Mouse (Mus musculus): ENCODE measurements around the gene Tgm4. TPM values are rescaled to one million over a fixed set of nuclear protein-coding genes. Genes with fewer than 3 reads are reported as not detected.

Gene Tgm4
- polyA plus RNA-seq, 1 experiment from 2014 or later, result 0.61 TPM

DNA sequence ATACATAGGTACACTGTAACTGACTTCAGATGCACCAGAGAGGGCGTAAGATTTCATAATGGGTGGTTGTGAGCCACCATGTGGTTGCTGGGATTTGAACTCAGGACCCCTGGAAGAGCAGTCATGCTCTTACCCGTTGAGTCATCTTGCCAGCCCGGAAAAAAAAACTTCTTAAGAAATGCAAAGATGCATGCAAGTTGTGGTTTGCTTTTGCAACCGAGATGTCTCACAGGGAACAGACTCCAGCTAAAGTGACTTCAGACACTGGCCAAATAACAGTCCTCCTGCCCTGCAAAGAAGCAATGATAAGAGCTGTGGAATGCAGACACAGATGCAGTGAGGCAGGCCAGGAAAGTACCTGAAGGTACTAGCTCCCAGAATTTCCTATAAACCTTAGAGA lies 56.3 kb downstream of the Tgm4 start:
- ATAC-seq, result no peak
- Histone ChIP-seq H3K36me3 (ENCODE audit: control insufficient read depth, insufficient read depth, low read length) (peaks cover 26% of the 10 kb centered on the region), H3K27ac (ENCODE audit: low read depth, low read length) (no peak overlapping the region), H3K4me1 (ENCODE audit: control insufficient read depth, insufficient read depth, low read depth, low read length) (no peaks in the 10 kb centered on the region), H3K27me3 (replicated peaks; ENCODE audit: control insufficient read depth, insufficient read depth, low read length) (no peaks in the 10 kb centered on the region), H3K9ac (ENCODE audit: low read depth, low read length) (no peak overlapping the region), H3K4me2 (ENCODE audit: low read length) (no peak overlapping the region), H3K4me3 (ENCODE audit: low read length) (no peak overlapping the region), H3K9me3 (ENCODE audit: control insufficient read depth, low read length) (no peaks in the 10 kb centered on the region)
- WGBS, result 90% methylated on average over 4 of the region's 4 CpGs

DNA sequence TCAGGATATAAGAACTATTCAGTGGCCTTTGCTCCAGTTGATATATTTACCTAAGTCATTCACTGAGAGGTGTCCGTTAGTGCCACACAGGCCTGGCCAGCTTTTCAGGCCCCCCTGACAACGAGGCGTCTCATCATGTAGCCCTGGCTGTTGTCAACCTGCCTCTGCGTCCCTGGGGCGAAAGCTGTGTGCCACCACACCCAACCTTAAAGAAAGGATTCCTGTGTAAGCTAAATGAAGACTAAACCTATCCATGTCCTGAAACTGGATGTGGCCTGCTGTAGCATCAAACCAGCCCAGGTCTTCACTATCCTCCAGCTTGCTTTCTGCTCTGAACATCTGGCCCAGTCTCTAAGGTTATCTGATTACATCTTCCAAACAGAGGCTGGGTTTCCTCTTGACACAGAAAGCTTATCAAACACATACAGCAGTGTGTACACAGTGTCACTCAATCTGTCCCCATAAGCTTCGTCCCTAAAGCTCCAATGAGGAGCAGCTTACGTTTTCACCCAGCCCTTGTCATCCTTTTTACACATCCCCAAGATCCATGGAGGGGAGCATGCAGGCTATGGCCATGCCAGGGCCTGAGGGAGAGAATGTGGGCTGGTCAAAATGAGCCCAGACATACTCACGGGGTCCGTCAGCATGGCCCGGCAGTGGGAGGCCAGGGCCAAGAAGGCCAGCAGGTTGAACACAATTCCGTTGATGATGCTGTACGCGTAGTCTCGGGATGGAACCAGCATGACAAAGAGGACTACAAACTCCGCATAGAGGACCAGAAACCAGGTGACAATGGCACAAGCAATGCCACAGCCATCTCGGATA lies 65.3 kb downstream of the Tgm4 start:
- no peak for ATAC-seq
- no peak overlapping the region for H3K4me3 ChIP-seq (ENCODE audit: low read length)
- no peak overlapping the region for H3K9ac ChIP-seq (ENCODE audit: low read depth, low read length)
- H3K27me3 ChIP-seq (replicated peaks; ENCODE audit: control insufficient read depth, insufficient read depth, low read length), result no peaks in the 10 kb centered on the region
- H3K9me3 ChIP-seq (ENCODE audit: control insufficient read depth, low read length), result no peaks in the 10 kb centered on the region
- WGBS, result 95% methylated on average over 16 of the region's 16 CpGs
- no peaks in the 10 kb centered on the region for H3K4me1 ChIP-seq (ENCODE audit: control insufficient read depth, insufficient read depth, low read depth, low read length)
- H3K4me2 ChIP-seq (ENCODE audit: low read length), result no peak overlapping the region
- peaks cover 21% of the 10 kb centered on the region for H3K36me3 ChIP-seq (ENCODE audit: control insufficient read depth, insufficient read depth, low read length)
- H3K27ac ChIP-seq (ENCODE audit: low read depth, low read length), result no peak overlapping the region

DNA sequence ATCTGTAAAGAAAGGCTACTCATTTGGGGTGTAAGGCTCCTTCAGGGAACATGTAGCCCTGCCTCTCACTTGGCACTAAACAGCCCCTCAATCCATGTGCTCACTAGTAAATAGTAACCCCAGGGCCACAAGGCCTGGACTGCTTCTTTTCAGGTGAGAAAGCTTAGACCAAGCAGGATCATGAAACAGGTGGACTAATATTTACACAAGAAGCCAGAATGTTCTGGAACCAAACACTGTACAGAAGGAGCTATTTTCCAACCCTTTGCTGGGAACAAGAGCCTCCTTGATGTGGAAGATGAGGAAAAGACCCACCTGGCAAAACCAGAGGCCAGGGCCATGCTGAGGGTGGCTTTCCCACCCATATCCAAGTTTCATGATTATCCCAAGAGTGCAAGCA lies 68.9 kb downstream of the Tgm4 start:
- H3K9ac ChIP-seq (ENCODE audit: low read depth, low read length), result no peak overlapping the region
- no peaks in the 10 kb centered on the region for H3K4me1 ChIP-seq (ENCODE audit: control insufficient read depth, insufficient read depth, low read depth, low read length)

DNA sequence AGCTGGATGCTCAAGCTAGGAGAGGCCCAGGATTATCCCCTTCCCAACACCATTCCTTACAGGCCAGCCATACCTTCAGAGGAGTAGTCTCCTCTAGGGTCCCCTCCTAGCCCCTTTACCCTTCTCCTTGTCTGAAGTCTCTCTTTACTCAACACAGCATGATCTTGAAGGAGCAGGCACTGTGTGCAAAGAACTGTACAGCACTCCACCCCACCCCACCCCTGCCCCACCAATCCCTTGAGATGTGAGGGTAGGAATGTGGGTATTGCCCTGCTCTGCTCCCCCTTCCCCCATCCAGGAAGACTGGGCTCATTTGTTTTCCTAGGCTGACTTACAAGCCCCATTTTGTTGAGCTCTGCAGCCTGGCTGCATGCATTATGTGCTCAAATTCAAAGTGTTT lies 69.8 kb downstream of the Tgm4 start:
- H3K27ac ChIP-seq (ENCODE audit: low read depth, low read length), result no peak overlapping the region
- H3K4me3 ChIP-seq (ENCODE audit: low read length), result no peak overlapping the region
- H3K27me3 ChIP-seq (replicated peaks; ENCODE audit: control insufficient read depth, insufficient read depth, low read length), result no peaks in the 10 kb centered on the region
- H3K4me1 ChIP-seq (ENCODE audit: control insufficient read depth, insufficient read depth, low read depth, low read length), result no peaks in the 10 kb centered on the region
- no peak overlapping the region for H3K4me2 ChIP-seq (ENCODE audit: low read length)
- no peak for ATAC-seq
- H3K9me3 ChIP-seq (ENCODE audit: control insufficient read depth, low read length), result no peaks in the 10 kb centered on the region
- H3K36me3 ChIP-seq (ENCODE audit: control insufficient read depth, insufficient read depth, low read length), result peaks cover 9% of the 10 kb centered on the region
- no peak overlapping the region for H3K9ac ChIP-seq (ENCODE audit: low read depth, low read length)

More for the DNA sequence above, 68.9 kb downstream of the Tgm4 start:
- Histone ChIP-seq H3K27me3 (replicated peaks; ENCODE audit: control insufficient read depth, insufficient read depth, low read length) (no peaks in the 10 kb centered on the region), H3K9me3 (ENCODE audit: control insufficient read depth, low read length) (no peaks in the 10 kb centered on the region), H3K27ac (ENCODE audit: low read depth, low read length) (no peak overlapping the region), H3K4me3 (ENCODE audit: low read length) (no peak overlapping the region), H3K36me3 (ENCODE audit: control insufficient read depth, insufficient read depth, low read length) (peaks cover 9% of the 10 kb centered on the region), H3K4me2 (ENCODE audit: low read length) (no peak overlapping the region)
- ATAC-seq, result no peak

DNA sequence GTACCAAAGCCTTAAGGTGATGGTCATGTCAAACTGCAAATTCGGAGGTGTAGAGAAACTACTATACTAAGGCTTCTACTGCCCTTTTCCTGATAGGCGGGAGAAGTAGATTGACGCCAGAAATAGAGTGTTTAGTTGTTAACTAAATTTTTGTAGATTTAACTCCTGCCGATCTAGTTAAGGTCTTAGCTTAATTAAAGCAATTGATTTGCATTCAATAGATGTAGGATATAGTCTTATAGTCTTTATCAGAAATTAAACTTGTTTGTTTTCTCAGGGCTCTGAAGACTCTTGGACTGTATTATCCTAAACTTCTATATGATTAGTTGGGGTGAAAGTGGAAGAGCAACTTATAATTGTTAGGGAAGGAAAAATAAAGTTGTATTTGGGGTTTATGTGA lies 72.7 kb downstream of the Tgm4 start:
- peaks cover 7% of the 10 kb centered on the region for H3K4me1 ChIP-seq (ENCODE audit: control insufficient read depth, insufficient read depth, low read depth, low read length)
- no peak overlapping the region for H3K27ac ChIP-seq (ENCODE audit: low read depth, low read length)
- no peaks in the 10 kb centered on the region for H3K9me3 ChIP-seq (ENCODE audit: control insufficient read depth, low read length)
- no peaks in the 10 kb centered on the region; the same call in 1 of the 2 replicates for H3K36me3 ChIP-seq (ENCODE audit: control insufficient read depth, insufficient read depth, low read length)
- no peak overlapping the region for H3K9ac ChIP-seq (ENCODE audit: low read depth, low read length)
- no peak overlapping the region for H3K4me2 ChIP-seq (ENCODE audit: low read length)
- no peak for ATAC-seq
- no peak overlapping the region for H3K4me3 ChIP-seq (ENCODE audit: low read length)
- H3K27me3 ChIP-seq (replicated peaks; ENCODE audit: control insufficient read depth, insufficient read depth, low read length), result no peaks in the 10 kb centered on the region
- WGBS, result 98% methylated on average over 4 of the region's 4 CpGs

DNA sequence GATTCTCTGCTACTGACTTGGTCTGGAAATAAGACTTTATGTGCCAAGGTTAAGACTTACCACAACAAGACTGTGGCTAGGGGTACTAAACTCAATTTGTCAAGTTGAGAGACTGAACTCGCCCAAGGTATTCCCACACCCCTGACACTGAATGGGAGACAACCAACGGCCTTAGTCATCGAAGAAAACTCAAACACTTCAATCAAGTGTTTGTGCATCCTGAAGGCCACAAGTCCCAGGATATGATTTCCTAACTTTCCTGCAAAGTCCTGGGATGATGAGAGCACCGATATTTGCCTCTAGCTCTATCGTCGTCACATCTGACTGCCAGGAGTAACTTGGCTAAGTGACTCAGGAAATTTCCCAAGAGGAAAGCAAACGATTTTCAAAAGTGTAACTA lies 74.7 kb downstream of the Tgm4 start:
- no peak overlapping the region for H3K4me2 ChIP-seq (ENCODE audit: low read length)
- H3K4me1 ChIP-seq (ENCODE audit: control insufficient read depth, insufficient read depth, low read depth, low read length), result peaks cover 16% of the 10 kb centered on the region
- 91% methylated on average over 7 of the region's 7 CpGs for WGBS

DNA sequence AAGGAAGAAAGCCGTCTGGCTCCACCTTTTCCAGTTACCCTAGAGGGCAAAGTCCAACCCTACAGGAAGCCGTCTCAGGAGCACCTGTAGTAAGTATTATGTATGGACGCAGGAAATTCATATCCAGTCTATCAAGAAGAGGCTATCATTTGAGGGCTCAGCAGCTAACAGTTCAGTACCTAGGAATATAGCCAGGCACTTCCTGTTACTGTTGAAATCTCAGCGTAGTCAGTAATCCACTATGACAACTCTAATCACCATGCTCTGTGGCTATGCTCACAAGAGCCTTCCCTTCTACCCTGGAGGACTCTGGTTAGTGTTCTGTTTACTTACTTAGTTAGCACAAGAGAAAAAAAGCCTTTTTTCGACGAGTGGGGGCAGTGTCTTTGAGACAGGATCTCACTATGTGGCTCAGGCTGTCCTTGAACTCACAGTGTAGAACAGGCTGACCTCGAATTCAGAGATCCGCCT lies 77.3 kb downstream of the Tgm4 start:
- Histone ChIP-seq H3K9me3 (ENCODE audit: control insufficient read depth, low read length) (no peaks in the 10 kb centered on the region), H3K4me2 (ENCODE audit: low read length) (peak overlapping the region; percentile 67), H3K9ac (ENCODE audit: low read depth, low read length) (peak overlapping the region; percentile 98; the same call in 1 of the 2 replicates), H3K4me1 (ENCODE audit: control insufficient read depth, insufficient read depth, low read depth, low read length) (peaks cover 18% of the 10 kb centered on the region), H3K27ac (ENCODE audit: low read depth, low read length) (no peak overlapping the region), H3K36me3 (ENCODE audit: control insufficient read depth, insufficient read depth, low read length) (peaks cover 3% of the 10 kb centered on the region; the same call in 1 of the 2 replicates), H3K27me3 (replicated peaks; ENCODE audit: control insufficient read depth, insufficient read depth, low read length) (no peaks in the 10 kb centered on the region), H3K4me3 (ENCODE audit: low read length) (peak overlapping the region; percentile 94)
- ATAC-seq, result no peak
- 68% methylated on average over 8 of the region's 8 CpGs for WGBS

More for the DNA sequence above, 74.7 kb downstream of the Tgm4 start:
- ATAC-seq, result no peak
- Histone ChIP-seq H3K27me3 (replicated peaks; ENCODE audit: control insufficient read depth, insufficient read depth, low read length) (no peaks in the 10 kb centered on the region), H3K27ac (ENCODE audit: low read depth, low read length) (no peak overlapping the region), H3K4me3 (ENCODE audit: low read length) (no peak overlapping the region), H3K9me3 (ENCODE audit: control insufficient read depth, low read length) (no peaks in the 10 kb centered on the region), H3K9ac (ENCODE audit: low read depth, low read length) (no peak overlapping the region), H3K36me3 (ENCODE audit: control insufficient read depth, insufficient read depth, low read length) (no peaks in the 10 kb centered on the region; the same call in 1 of the 2 replicates)

DNA sequence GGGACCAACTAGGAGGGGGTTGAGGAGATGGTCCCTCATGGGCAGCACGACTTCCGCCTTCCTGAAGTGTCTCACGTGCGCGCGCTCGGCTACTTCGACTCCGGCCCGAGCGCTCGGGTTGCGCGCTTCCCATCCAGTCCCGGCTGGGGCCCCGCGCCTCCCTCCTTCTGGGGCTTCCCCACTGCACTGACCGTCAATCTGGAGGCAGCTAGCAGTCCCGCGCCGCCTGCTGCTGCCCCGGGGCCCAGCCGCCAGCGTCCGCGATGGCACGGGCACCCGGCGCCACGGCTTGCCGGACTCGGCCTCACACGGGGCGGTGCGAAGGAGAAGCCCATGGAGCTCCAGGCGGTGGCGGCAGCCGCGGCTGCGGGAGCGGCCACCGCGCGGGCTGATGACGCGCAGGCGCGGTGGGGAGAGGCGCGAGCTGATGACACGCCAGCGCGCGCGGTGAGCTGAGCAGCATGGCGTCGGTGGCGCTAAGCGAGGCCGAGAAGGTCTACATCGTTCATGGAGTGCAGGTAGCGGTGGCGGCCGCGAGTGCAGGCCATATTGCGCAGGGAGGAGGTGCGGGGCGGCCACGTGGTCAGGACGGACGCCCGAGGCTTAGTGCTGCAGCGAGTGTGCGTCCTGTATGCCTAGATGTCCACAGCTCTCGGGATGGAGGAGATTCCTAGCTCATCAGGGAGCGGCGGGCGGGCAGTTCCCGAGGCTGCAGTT lies 78.4 kb downstream of the Tgm4 start, which contains the start of the genes Zdhhc3 and Exosc7:
Gene Zdhhc3 (minus strand): TSS at position 401 of the 717 bp plus-strand sequence.
Gene Exosc7 (plus strand): TSS at position 411 of the 717 bp plus-strand sequence.
- ATAC-seq, result peak; percentile 95
- Histone ChIP-seq H3K27ac (ENCODE audit: low read depth, low read length) (peak within 1 kb of the TSS; percentile 93), H3K36me3 (ENCODE audit: control insufficient read depth, insufficient read depth, low read length) (peaks cover 3% of the 10 kb centered on the region; the same call in 1 of the 2 replicates), H3K9ac (ENCODE audit: low read depth, low read length) (peak within 1 kb of the TSS; percentile 98), H3K27me3 (replicated peaks; ENCODE audit: control insufficient read depth, insufficient read depth, low read length) (no peaks in the 10 kb centered on the region), H3K4me3 (ENCODE audit: low read length) (peak within 1 kb of the TSS; percentile 94), H3K9me3 (ENCODE audit: control insufficient read depth, low read length) (no peaks in the 10 kb centered on the region), H3K4me2 (ENCODE audit: low read length) (peak within 1 kb of the TSS; percentile 67), H3K4me1 (ENCODE audit: control insufficient read depth, insufficient read depth, low read depth, low read length) (peaks cover 18% of the 10 kb centered on the region)
- WGBS, result under 1% methylated on average over 73 of the region's 79 CpGs

DNA sequence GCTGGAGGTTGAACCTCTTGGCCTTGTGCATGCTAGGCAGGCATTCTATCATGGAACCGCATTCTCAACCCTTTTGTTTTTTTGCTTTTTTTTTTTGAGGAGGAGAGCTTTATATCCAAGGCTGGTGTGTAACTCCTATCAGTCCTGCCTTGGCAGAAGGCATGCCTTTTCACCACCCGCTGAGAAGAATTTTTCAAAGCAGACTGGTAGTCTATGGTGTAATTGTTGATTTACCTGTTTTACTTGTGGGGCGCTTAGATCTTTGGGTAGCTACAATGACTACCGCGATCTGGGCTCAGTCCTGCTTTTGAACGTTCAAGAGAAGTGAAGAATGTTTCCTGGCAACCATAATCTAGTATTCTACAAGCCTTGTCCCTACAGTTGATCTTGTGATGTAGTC lies 79.4 kb downstream of the Tgm4 start:
- Histone ChIP-seq H3K4me2 (ENCODE audit: low read length) (peak overlapping the region; percentile 67), H3K4me3 (ENCODE audit: low read length) (peak overlapping the region; percentile 94), H3K27ac (ENCODE audit: low read depth, low read length) (peak overlapping the region; percentile 93), H3K27me3 (replicated peaks; ENCODE audit: control insufficient read depth, insufficient read depth, low read length) (no peaks in the 10 kb centered on the region), H3K36me3 (ENCODE audit: control insufficient read depth, insufficient read depth, low read length) (peaks cover 6% of the 10 kb centered on the region), H3K4me1 (ENCODE audit: control insufficient read depth, insufficient read depth, low read depth, low read length) (peaks cover 18% of the 10 kb centered on the region), H3K9me3 (ENCODE audit: control insufficient read depth, low read length) (no peaks in the 10 kb centered on the region), H3K9ac (ENCODE audit: low read depth, low read length) (peak overlapping the region; percentile 98)
- 57% methylated on average over 6 of the region's 6 CpGs for WGBS
- ATAC-seq, result no peak
